Comparison of ENCODE assay signal across 8 mouse cellular contexts in genomic region chr7:143783378-143783995, GRCm38 (mm10). TPM values are rescaled to one million over a fixed set of nuclear protein-coding genes. Genes with fewer than 3 reads are reported as not detected.
DNase-seq lines count a peak whose midpoint lies in the region; TF ChIP-seq lines count a peak whose summit lies in the region.

No protein-coding gene starts in this region.

- TF ChIP-seq CTCF in kidney, adult 2 months (conservative IDR thresholded peaks at IDR 0.05; ENCODE audit: insufficient read depth, insufficient read length, low read depth, low read length), result no peak
- no peak for TF ChIP-seq CTCF in bone marrow macrophage, adult 2 months (IDR thresholded peaks at IDR 0.05; ENCODE audit: low read depth, low read length)

- peaks cover 14% of the 10 kb centered on the region for H3K4me1 ChIP-seq in kidney, adult 2 months (ENCODE audit: control insufficient read depth, insufficient read depth, low read length)
- peaks cover 12% of the 10 kb centered on the region; the same call in 1 of the 2 replicates for H3K4me1 ChIP-seq in bone marrow macrophage, adult 2 months (ENCODE audit: control insufficient read depth, insufficient read depth, low read length)
- peaks cover 39% of the 10 kb centered on the region for H3K4me1 ChIP-seq in hindbrain, embryonic 10.5 days (replicated peaks)

- no peak for TF ChIP-seq POLR2A in kidney, adult 2 months (IDR thresholded peaks at IDR 0.05; ENCODE audit: low read depth, low read length)
- TF ChIP-seq POLR2A in bone marrow macrophage, adult 2 months (IDR thresholded peaks at IDR 0.05; ENCODE audit: borderline replicate concordance, low read depth, low read length), result no peak

- no peaks in the 10 kb centered on the region for H3K36me3 ChIP-seq in kidney, adult 2 months (ENCODE audit: control insufficient read depth, insufficient read depth, low read length)
- H3K36me3 ChIP-seq in hindbrain, embryonic 10.5 days, result no peaks in the 10 kb centered on the region

- H3K9me3 ChIP-seq in hindbrain, embryonic 10.5 days, result no peaks in the 10 kb centered on the region

- 39% methylated on average over 6 of the region's 6 CpGs for WGBS in kidney, adult 2 months
- 14% methylated on average over 6 of the region's 6 CpGs for WGBS in hindbrain, embryonic 10.5 days

- peak overlapping the region; percentile 34 for H3K27ac ChIP-seq in kidney, adult 2 months (ENCODE audit: insufficient read depth, low read depth, low read length)
- no peak overlapping the region for H3K27ac ChIP-seq in bone marrow macrophage, adult 2 months (ENCODE audit: insufficient read depth, low read depth, low read length)
- H3K27ac ChIP-seq in hindbrain, embryonic 10.5 days, result peak overlapping the region; percentile 84

- H3K27me3 ChIP-seq in kidney, adult 2 months (replicated peaks; ENCODE audit: control insufficient read depth, insufficient read depth, low read length), result no peaks in the 10 kb centered on the region
- H3K27me3 ChIP-seq in hindbrain, embryonic 10.5 days (ENCODE audit: insufficient read depth, poor library complexity, severe bottlenecking), result peaks cover 26% of the 10 kb centered on the region; the same call in 1 of the 2 replicates

- peak; percentile 27 for DNase-seq in kidney, adult 2 months
- no peak for DNase-seq in kidney, adult 8-10 months
- no peak for DNase-seq in hindbrain, embryonic 10.5 days (ENCODE audit: low spot score)
- peak; percentile 23 for DNase-seq in lung, postnatal 10 days
- DNase-seq in B cell, adult 2 months, result no peak
- no peak for DNase-seq in urinary bladder, postnatal 4 days (ENCODE audit: low spot score in 2 of 2)
- DNase-seq in right cerebral cortex, adult 2 months (ENCODE audit: low spot score in 2 of 2), result no peak

- peak overlapping the region; percentile 31 for H3K4me3 ChIP-seq in kidney, adult 2 months (ENCODE audit: insufficient read depth, low read depth, low read length)
- H3K4me3 ChIP-seq in bone marrow macrophage, adult 2 months (ENCODE audit: insufficient read depth, low read length), result peak overlapping the region; percentile 65
- H3K4me3 ChIP-seq in hindbrain, embryonic 10.5 days, result peak overlapping the region; percentile 57

RNA-seq across cellular contexts. Expression of gene Mrgpre, which starts 0.8 kb away (rescaled TPM):
- polyA plus RNA-seq in kidney, adult 2 months (2012; rRNA removed), result 2.3 and 2.8 TPM in 2 replicates
- 0.35 and 0.39 TPM in 2 replicates for polyA plus RNA-seq in bone marrow macrophage, adult 2 months (2012; ENCODE audit: insufficient read depth, insufficient read length, missing spikeins)
- 2.2 and 2.7 TPM in 2 replicates for polyA plus RNA-seq in hindbrain, embryonic 10.5 days (2016; fragmentation: Nextera tagmentation; extraction: Ambion mirVana)

RNA-seq across cellular contexts. Expression of gene Mrgprg, which starts 16.7 kb away (rescaled TPM):
- 0.33 and 1.1 TPM in 2 replicates for polyA plus RNA-seq in kidney, adult 2 months (2012; rRNA removed)
- polyA plus RNA-seq in bone marrow macrophage, adult 2 months (2012; ENCODE audit: insufficient read depth, insufficient read length, missing spikeins), result not detected in 2 replicates
- polyA plus RNA-seq in hindbrain, embryonic 10.5 days (2016; fragmentation: Nextera tagmentation; extraction: Ambion mirVana), result not detected in 2 replicates

RNA-seq across cellular contexts. Expression of gene Osbpl5, which starts 26.7 kb away (rescaled TPM):
- polyA plus RNA-seq in kidney, adult 2 months (2012; rRNA removed), result 75.0 and 77.1 TPM in 2 replicates
- 1.2 TPM in 1 of 2 replicates, not detected in the other for polyA plus RNA-seq in bone marrow macrophage, adult 2 months (2012; ENCODE audit: insufficient read depth, insufficient read length, missing spikeins)
- polyA plus RNA-seq in hindbrain, embryonic 10.5 days (2016; fragmentation: Nextera tagmentation; extraction: Ambion mirVana), result 15.8 and 20.8 TPM in 2 replicates

RNA-seq across cellular contexts. Expression of gene Nadsyn1, which starts 39.2 kb away (rescaled TPM):
- 31.3 and 33.4 TPM in 2 replicates for polyA plus RNA-seq in kidney, adult 2 months (2012; rRNA removed)
- polyA plus RNA-seq in bone marrow macrophage, adult 2 months (2012; ENCODE audit: insufficient read depth, insufficient read length, missing spikeins), result 8.5 and 10.2 TPM in 2 replicates
- 9.0 and 9.5 TPM in 2 replicates for polyA plus RNA-seq in hindbrain, embryonic 10.5 days (2016; fragmentation: Nextera tagmentation; extraction: Ambion mirVana)

RNA-seq across cellular contexts. Expression of gene Dhcr7, which starts 39.5 kb away (rescaled TPM):
- 51.7 and 81.9 TPM in 2 replicates for polyA plus RNA-seq in kidney, adult 2 months (2012; rRNA removed)
- 20.5 and 21.8 TPM in 2 replicates for polyA plus RNA-seq in bone marrow macrophage, adult 2 months (2012; ENCODE audit: insufficient read depth, insufficient read length, missing spikeins)
- polyA plus RNA-seq in hindbrain, embryonic 10.5 days (2016; fragmentation: Nextera tagmentation; extraction: Ambion mirVana), result 92.6 and 95.7 TPM in 2 replicates

Comparison
In these comparisons a context has a peak if more than half of its experiments do, and no peak if none do; other contexts are left out.
1. DNase-seq: peak in kidney, adult 2 months (single experiment) and lung, postnatal 10 days (single experiment); none in kidney, adult 8-10 months (0 of 2), hindbrain, embryonic 10.5 days (single experiment), B cell, adult 2 months (0 of 2), urinary bladder, postnatal 4 days (0 of 2) and right cerebral cortex, adult 2 months (0 of 2).
2. Peak in every context shown above with its lines, with median percentiles within 50 percentile points of each other: H3K4me3 ChIP-seq.